Mouse (Mus musculus) cortical plate, adult 2 months (tissue): ENCODE measurements at regions not wholly inside any gene's neighbourhood (a gene's known extent, or its start where the extent isn't known, plus 50 kb on each side); places are given as distances from the start of the nearest gene placed in this dataset.

ENCODE experiments used
- CTCF ChIP-seq: fragments of 200-500 bp; IDR thresholded peaks from 2 replicates; pipeline ENCODE4 v1.5.1; 2011; ENCODE audit warnings: mild to moderate bottlenecking, control low read depth, low read length; ENCODE audit not compliant: insufficient read depth; ENCODE audit errors: extremely low read depth
- POLR2A ChIP-seq: fragments of 200-500 bp; IDR thresholded peaks from 2 replicates; pipeline ENCODE4 v1.6.1; 2011; ENCODE audit warnings: mild to moderate bottlenecking, low read length, control low read depth; ENCODE audit not compliant: insufficient read depth; ENCODE audit errors: extremely low read depth

DNA sequence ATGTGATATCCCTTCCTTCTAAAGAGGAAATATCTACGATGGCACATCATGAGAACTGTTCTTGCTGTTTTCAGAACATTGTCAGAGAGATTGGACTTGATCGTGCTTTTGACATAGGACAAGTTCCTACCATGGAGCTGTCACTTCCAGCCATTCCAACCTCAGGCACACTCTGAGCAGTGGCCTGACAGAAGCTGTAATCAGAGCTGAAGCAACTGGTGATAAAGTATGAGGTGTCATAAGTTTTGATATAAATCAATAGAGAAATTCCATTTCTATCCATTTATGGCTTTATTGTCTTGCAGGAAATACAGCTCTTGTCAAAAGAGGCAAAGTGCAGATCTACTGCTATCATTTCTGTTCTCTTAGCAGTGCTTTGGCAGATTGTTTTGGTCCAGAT, 603.7 kb upstream of the Adam24 start:
- TF ChIP-seq CTCF (no peak), POLR2A (no peak)
